Mouse (Mus musculus): ENCODE data around the gene Vim.
A peak's percentile ranks its signal among the peaks of the same experiment; 100 is the strongest.

Vim gene

GRCm38 (mm10) chr2:13573408-13574065, at the start of gene Vim:
TSS of gene Vim (plus strand) at chr2:13573927.
- DNase-seq (ENCODE audit: low read depth in 1 of 2, low spot score in 2 of 2): peak; percentile 71 to 74

- no peak for DNase-seq (ENCODE audit: low read depth in 1 of 2, low spot score in 2 of 2)
Measured at GRCm38 (mm10) chr2:13526205-13526604, 47.5 kb upstream of the Vim start.

GRCm38 (mm10) chr2:13527125-13527524, 46.6 kb upstream of the Vim start:
- no peak for DNase-seq (ENCODE audit: low read depth in 1 of 2, low spot score in 2 of 2)

GRCm38 (mm10) chr2:13527531-13527930, 46.2 kb upstream of the Vim start:
- no peak for DNase-seq (ENCODE audit: low read depth in 1 of 2, low spot score in 2 of 2)

GRCm38 (mm10) chr2:13529253-13529933, 44.3 kb upstream of the Vim start:
- DNase-seq (ENCODE audit: low read depth in 1 of 2, low spot score in 2 of 2): no peak

GRCm38 (mm10) chr2:13530639-13531038, 43.1 kb upstream of the Vim start:
- no peak for DNase-seq (ENCODE audit: low read depth in 1 of 2, low spot score in 2 of 2)

- DNase-seq (ENCODE audit: low read depth in 1 of 2, low spot score in 2 of 2): no peak
Measured at GRCm38 (mm10) chr2:13536747-13537146, 37.0 kb upstream of the Vim start.

GRCm38 (mm10) chr2:13537733-13538132, 36.0 kb upstream of the Vim start:
- no peak for DNase-seq (ENCODE audit: low read depth in 1 of 2, low spot score in 2 of 2)

- DNase-seq (ENCODE audit: low read depth in 1 of 2, low spot score in 2 of 2): peak; percentile 29 to 66
Measured at GRCm38 (mm10) chr2:13538258-13538657, 35.5 kb upstream of the Vim start.

GRCm38 (mm10) chr2:13538704-13539377, 34.9 kb upstream of the Vim start:
- DNase-seq (ENCODE audit: low read depth in 1 of 2, low spot score in 2 of 2): no peak

GRCm38 (mm10) chr2:13539860-13540259, 33.9 kb upstream of the Vim start:
- DNase-seq (ENCODE audit: low read depth in 1 of 2, low spot score in 2 of 2): no peak

GRCm38 (mm10) chr2:13543519-13544124, 30.1 kb upstream of the Vim start:
- no peak for DNase-seq (ENCODE audit: low read depth in 1 of 2, low spot score in 2 of 2)

GRCm38 (mm10) chr2:13544193-13544824, 29.4 kb upstream of the Vim start, which contains the start of gene Trdmt1:
TSS of gene Trdmt1 (minus strand) at chr2:13544668.
- peak; percentile 54 to 77 for DNase-seq (ENCODE audit: low read depth in 1 of 2, low spot score in 2 of 2)

GRCm38 (mm10) chr2:13548749-13549148, 25.0 kb upstream of the Vim start:
- DNase-seq (ENCODE audit: low read depth in 1 of 2, low spot score in 2 of 2): no peak

GRCm38 (mm10) chr2:13553966-13554365, 19.8 kb upstream of the Vim start:
- DNase-seq (ENCODE audit: low read depth in 1 of 2, low spot score in 2 of 2): no peak

GRCm38 (mm10) chr2:13556239-13556638, 17.5 kb upstream of the Vim start:
- no peak for DNase-seq (ENCODE audit: low read depth in 1 of 2, low spot score in 2 of 2)

GRCm38 (mm10) chr2:13557145-13558030, 16.3 kb upstream of the Vim start:
- DNase-seq (ENCODE audit: low read depth in 1 of 2, low spot score in 2 of 2): peak; percentile 44 to 48

- DNase-seq (ENCODE audit: low read depth in 1 of 2, low spot score in 2 of 2): peak; percentile 66 to 80
Measured at GRCm38 (mm10) chr2:13558607-13559262, 15.0 kb upstream of the Vim start.

- DNase-seq (ENCODE audit: low read depth in 1 of 2, low spot score in 2 of 2): no peak
Measured at GRCm38 (mm10) chr2:13559303-13559702, 14.4 kb upstream of the Vim start.

GRCm38 (mm10) chr2:13559729-13560128, 14.0 kb upstream of the Vim start:
- no peak for DNase-seq (ENCODE audit: low read depth in 1 of 2, low spot score in 2 of 2)

Data from monocyte, adult 2 months (primary cell).